Mouse (Mus musculus): ENCODE data around the gene Lrp11.
A peak's percentile ranks its signal among the peaks of the same experiment; 100 is the strongest.
"Not testable (repeated sequence)": the region's sequence is repeated elsewhere in the genome, so short reads cannot be mapped to it uniquely, and the experiment has no call there.

Gene Lrp11

GRCm38 (mm10) chr10:7589592-7590233 is at the start of gene Lrp11:
Gene Lrp11, plus strand, starts transcription at chr10:7589800.
- DNase-seq (ENCODE audit: low spot score), result peak; percentile 90

GRCm38 (mm10) chr10:7578002-7578401 is 11.6 kb upstream of the Lrp11 start:
- DNase-seq (ENCODE audit: low spot score), result peak; percentile 18

- DNase-seq (ENCODE audit: low spot score), result no peak
Measured at GRCm38 (mm10) chr10:7581401-7581800, 8.2 kb upstream of the Lrp11 start.

GRCm38 (mm10) chr10:7582157-7582890 is 7.3 kb upstream of the Lrp11 start:
- no peak for DNase-seq (ENCODE audit: low spot score)

- DNase-seq (ENCODE audit: low spot score), result no peak
Measured at GRCm38 (mm10) chr10:7582891-7583557, 6.6 kb upstream of the Lrp11 start.

- no peak for DNase-seq (ENCODE audit: low spot score)
Measured at GRCm38 (mm10) chr10:7586771-7587170, 2.8 kb upstream of the Lrp11 start.

- no peak for DNase-seq (ENCODE audit: low spot score)
Measured at GRCm38 (mm10) chr10:7590234-7590689, 662 bp downstream of the Lrp11 start.

- DNase-seq (ENCODE audit: low spot score), result no peak
Measured at GRCm38 (mm10) chr10:7590792-7591191, 1.2 kb downstream of the Lrp11 start.

- no peak for DNase-seq (ENCODE audit: low spot score)
Measured at GRCm38 (mm10) chr10:7594797-7595196, 5.2 kb downstream of the Lrp11 start.

- no peak for DNase-seq (ENCODE audit: low spot score)
Measured at GRCm38 (mm10) chr10:7596251-7596650, 6.7 kb downstream of the Lrp11 start.

GRCm38 (mm10) chr10:7598177-7598576 is 8.6 kb downstream of the Lrp11 start:
- DNase-seq (ENCODE audit: low spot score), result no peak

GRCm38 (mm10) chr10:7600647-7601046 is 11.0 kb downstream of the Lrp11 start:
- DNase-seq (ENCODE audit: low spot score), result peak; percentile 85

- no peak for DNase-seq (ENCODE audit: low spot score)
Measured at GRCm38 (mm10) chr10:7605168-7605567, 15.6 kb downstream of the Lrp11 start.

GRCm38 (mm10) chr10:7606437-7606836 is 16.8 kb downstream of the Lrp11 start:
- DNase-seq (ENCODE audit: low spot score), result no peak

- DNase-seq (ENCODE audit: low spot score), result no peak
Measured at GRCm38 (mm10) chr10:7608611-7609010, 19.0 kb downstream of the Lrp11 start.

GRCm38 (mm10) chr10:7611647-7612046 is 22.0 kb downstream of the Lrp11 start:
- DNase-seq (ENCODE audit: low spot score), result no peak

GRCm38 (mm10) chr10:7612210-7612609 is 22.6 kb downstream of the Lrp11 start:
- not testable (repeated sequence) for DNase-seq (ENCODE audit: low spot score)

- DNase-seq (ENCODE audit: low spot score), result no peak
Measured at GRCm38 (mm10) chr10:7614834-7615233, 25.2 kb downstream of the Lrp11 start.

GRCm38 (mm10) chr10:7617146-7617545 is 27.5 kb downstream of the Lrp11 start:
- not testable (repeated sequence) for DNase-seq (ENCODE audit: low spot score)

GRCm38 (mm10) chr10:7617556-7617955 is 28.0 kb downstream of the Lrp11 start:
- not testable (repeated sequence) for DNase-seq (ENCODE audit: low spot score)

GRCm38 (mm10) chr10:7619821-7620241 is 30.2 kb downstream of the Lrp11 start:
- no peak for DNase-seq (ENCODE audit: low spot score)

GRCm38 (mm10) chr10:7620723-7621122 is 31.1 kb downstream of the Lrp11 start:
- no peak for DNase-seq (ENCODE audit: low spot score)

GRCm38 (mm10) chr10:7622378-7622777 is 32.8 kb downstream of the Lrp11 start:
- DNase-seq (ENCODE audit: low spot score), result no peak
